Mouse (Mus musculus): Measurements from ENCODE around the gene Abhd14a. TPM values are rescaled to one million over a fixed set of nuclear protein-coding genes. Genes with fewer than 3 reads are reported as not detected.

The Abhd14a gene
- polyA plus RNA-seq, 1 experiment from 2014 or later: 40.4 TPM

GRCm38 (mm10) chr9:106476002-106476923, 28.8 kb upstream of the Abhd14a start:
- peak overlapping the region; percentile 68 for H3K27ac ChIP-seq (replicated peaks)
- H3K36me3 ChIP-seq (replicated peaks): peaks cover 22% of the 10 kb centered on the region
- peaks cover 66% of the 10 kb centered on the region for H3K4me1 ChIP-seq
- no peak for DNase-seq (ENCODE audit: low spot score)
- H3K4me3 ChIP-seq: peak overlapping the region; percentile 81
- peaks cover 2% of the 10 kb centered on the region; the same call in 1 of the 2 replicates for H3K27me3 ChIP-seq (replicated peaks; ENCODE audit: low read depth, poor library complexity, severe bottlenecking)
- 36% methylated on average over 16 of the region's 16 CpGs for WGBS
- no peaks in the 10 kb centered on the region for H3K9me3 ChIP-seq

- Histone ChIP-seq H3K27ac (replicated peaks) (peak within 1 kb of the TSS; percentile 77), H3K4me1 (peaks cover 69% of the 10 kb centered on the region), H3K36me3 (replicated peaks) (peaks cover 15% of the 10 kb centered on the region), H3K27me3 (replicated peaks; ENCODE audit: low read depth, poor library complexity, severe bottlenecking) (peaks cover 6% of the 10 kb centered on the region; the same call in 1 of the 2 replicates), H3K9me3 (no peaks in the 10 kb centered on the region), H3K4me3 (peak within 1 kb of the TSS; percentile 81)
- DNase-seq (ENCODE audit: low spot score): no peak
- WGBS: 88% methylated on average over 10 of the region's 10 CpGs
These were observed 28.2 kb upstream of the Abhd14a start, which contains the start of gene Rrp9 for GRCm38 (mm10) chr9:106475663-106476001. Gene Rrp9 (plus strand): TSS chr9:106475963.

- peak overlapping the region; percentile 35 for H3K4me3 ChIP-seq
- no peaks in the 10 kb centered on the region for H3K9me3 ChIP-seq
- peaks cover 6% of the 10 kb centered on the region; the same call in 1 of the 2 replicates for H3K27me3 ChIP-seq (replicated peaks; ENCODE audit: low read depth, poor library complexity, severe bottlenecking)
- DNase-seq (ENCODE audit: low spot score): no peak
- WGBS: 63% methylated on average over 7 of the region's 7 CpGs
- peak overlapping the region; percentile 77 for H3K27ac ChIP-seq (replicated peaks)
- peaks cover 9% of the 10 kb centered on the region for H3K36me3 ChIP-seq (replicated peaks)
- peaks cover 70% of the 10 kb centered on the region for H3K4me1 ChIP-seq
These were observed 27.6 kb upstream of the Abhd14a start for GRCm38 (mm10) chr9:106475046-106475445.

GRCm38 (mm10) chr9:106474456-106474855, 27.0 kb upstream of the Abhd14a start:
- Histone ChIP-seq H3K9me3 (no peaks in the 10 kb centered on the region), H3K36me3 (replicated peaks) (peaks cover 4% of the 10 kb centered on the region), H3K4me3 (peak overlapping the region; percentile 35), H3K4me1 (peaks cover 76% of the 10 kb centered on the region), H3K27me3 (replicated peaks; ENCODE audit: low read depth, poor library complexity, severe bottlenecking) (peaks cover 6% of the 10 kb centered on the region; the same call in 1 of the 2 replicates), H3K27ac (replicated peaks) (peak overlapping the region; percentile 77)
- peak; percentile 89 for DNase-seq (ENCODE audit: low spot score)
- 3% methylated on average over 6 of the region's 6 CpGs for WGBS

- H3K36me3 ChIP-seq (replicated peaks): no peaks in the 10 kb centered on the region
- peaks cover 80% of the 10 kb centered on the region for H3K4me1 ChIP-seq
- H3K4me3 ChIP-seq: no peak overlapping the region
- H3K27ac ChIP-seq (replicated peaks): peak overlapping the region; percentile 77
- no peak for DNase-seq (ENCODE audit: low spot score)
- H3K9me3 ChIP-seq: no peaks in the 10 kb centered on the region
- WGBS: 77% methylated on average over 5 of the region's 5 CpGs
- H3K27me3 ChIP-seq (replicated peaks; ENCODE audit: low read depth, poor library complexity, severe bottlenecking): peaks cover 6% of the 10 kb centered on the region; the same call in 1 of the 2 replicates
These were observed 26.3 kb upstream of the Abhd14a start for GRCm38 (mm10) chr9:106473753-106474105.

- Histone ChIP-seq H3K27ac (replicated peaks) (0 out of 2 replicates have a peak overlapping the region, but pooled peaks have one; percentile 77), H3K4me1 (peaks cover 78% of the 10 kb centered on the region), H3K27me3 (replicated peaks; ENCODE audit: low read depth, poor library complexity, severe bottlenecking) (peaks cover 6% of the 10 kb centered on the region; the same call in 1 of the 2 replicates), H3K4me3 (no peak overlapping the region), H3K9me3 (no peaks in the 10 kb centered on the region), H3K36me3 (replicated peaks) (no peaks in the 10 kb centered on the region)
- DNase-seq (ENCODE audit: low spot score): no peak
- WGBS: 90% methylated on average over 16 of the region's 16 CpGs
These were observed 25.7 kb upstream of the Abhd14a start for GRCm38 (mm10) chr9:106473081-106473752.

- Histone ChIP-seq H3K27me3 (replicated peaks; ENCODE audit: low read depth, poor library complexity, severe bottlenecking) (peaks cover 6% of the 10 kb centered on the region; the same call in 1 of the 2 replicates), H3K4me3 (no peak overlapping the region), H3K9me3 (no peaks in the 10 kb centered on the region), H3K27ac (replicated peaks) (peak overlapping the region; percentile 37; the same call in 1 of the 2 replicates), H3K4me1 (peaks cover 70% of the 10 kb centered on the region), H3K36me3 (replicated peaks) (no peaks in the 10 kb centered on the region)
- no peak for DNase-seq (ENCODE audit: low spot score)
- WGBS: 69% methylated on average over 4 of the region's 4 CpGs
These were observed 24.8 kb upstream of the Abhd14a start for GRCm38 (mm10) chr9:106472321-106472720.

GRCm38 (mm10) chr9:106471892-106472291, 24.4 kb upstream of the Abhd14a start:
- peak; percentile 73 for DNase-seq (ENCODE audit: low spot score)
- H3K4me3 ChIP-seq: peak overlapping the region; percentile 35
- H3K4me1 ChIP-seq: peaks cover 70% of the 10 kb centered on the region
- H3K27me3 ChIP-seq (replicated peaks; ENCODE audit: low read depth, poor library complexity, severe bottlenecking): peaks cover 6% of the 10 kb centered on the region; the same call in 1 of the 2 replicates
- H3K27ac ChIP-seq (replicated peaks): peak overlapping the region; percentile 31; the same call in 1 of the 2 replicates
- H3K9me3 ChIP-seq: no peaks in the 10 kb centered on the region
- 7% methylated on average over 5 of the region's 5 CpGs for WGBS
- H3K36me3 ChIP-seq (replicated peaks): 0 out of 2 replicates have a peak, but pooled peaks cover 2% of the 10 kb centered on the region

- Histone ChIP-seq H3K4me1 (peaks cover 63% of the 10 kb centered on the region), H3K36me3 (replicated peaks) (peaks cover 6% of the 10 kb centered on the region; the same call in 1 of the 2 replicates), H3K4me3 (peak overlapping the region; percentile 35; the same call in 1 of the 2 replicates), H3K9me3 (no peaks in the 10 kb centered on the region), H3K27ac (replicated peaks) (peak overlapping the region; percentile 31; the same call in 1 of the 2 replicates), H3K27me3 (replicated peaks; ENCODE audit: low read depth, poor library complexity, severe bottlenecking) (peaks cover 6% of the 10 kb centered on the region; the same call in 1 of the 2 replicates)
- WGBS: 61% methylated on average over 14 of the region's 14 CpGs
- DNase-seq (ENCODE audit: low spot score): no peak
These were observed 23.7 kb upstream of the Abhd14a start for GRCm38 (mm10) chr9:106470991-106471750.

- no peak for DNase-seq (ENCODE audit: low spot score)
- 68% methylated on average over 9 of the region's 9 CpGs for WGBS
- Histone ChIP-seq H3K27ac (replicated peaks) (no peak overlapping the region; the same call in 1 of the 2 replicates), H3K36me3 (replicated peaks) (peaks cover 20% of the 10 kb centered on the region), H3K4me1 (peaks cover 61% of the 10 kb centered on the region), H3K9me3 (no peaks in the 10 kb centered on the region), H3K27me3 (replicated peaks; ENCODE audit: low read depth, poor library complexity, severe bottlenecking) (peaks cover 18% of the 10 kb centered on the region; the same call in 1 of the 2 replicates), H3K4me3 (no peak overlapping the region)
These were observed 22.3 kb upstream of the Abhd14a start for GRCm38 (mm10) chr9:106469776-106470175.

GRCm38 (mm10) chr9:106469317-106469716, 21.8 kb upstream of the Abhd14a start:
- Histone ChIP-seq H3K9me3 (no peaks in the 10 kb centered on the region), H3K4me1 (peaks cover 61% of the 10 kb centered on the region), H3K27me3 (replicated peaks; ENCODE audit: low read depth, poor library complexity, severe bottlenecking) (peaks cover 23% of the 10 kb centered on the region), H3K4me3 (no peak overlapping the region), H3K36me3 (replicated peaks) (peaks cover 25% of the 10 kb centered on the region), H3K27ac (replicated peaks) (no peak overlapping the region; the same call in 1 of the 2 replicates)
- DNase-seq (ENCODE audit: low spot score): no peak
- 76% methylated on average over 6 of the region's 6 CpGs for WGBS

- 86% methylated on average over 7 of the region's 7 CpGs for WGBS
- Histone ChIP-seq H3K27ac (replicated peaks) (no peak overlapping the region), H3K4me3 (no peak overlapping the region), H3K4me1 (peaks cover 61% of the 10 kb centered on the region), H3K9me3 (no peaks in the 10 kb centered on the region), H3K36me3 (replicated peaks) (peaks cover 41% of the 10 kb centered on the region), H3K27me3 (replicated peaks; ENCODE audit: low read depth, poor library complexity, severe bottlenecking) (peaks cover 38% of the 10 kb centered on the region)
- no peak for DNase-seq (ENCODE audit: low spot score)
These were observed 20.3 kb upstream of the Abhd14a start for GRCm38 (mm10) chr9:106467746-106468145.
